Mouse (Mus musculus): ENCODE measurements at regions not wholly inside any gene's neighbourhood (a gene's known extent, or its start where the extent isn't known, plus 50 kb on each side); places are given as distances from the start of the nearest gene placed in this dataset.

DNA sequence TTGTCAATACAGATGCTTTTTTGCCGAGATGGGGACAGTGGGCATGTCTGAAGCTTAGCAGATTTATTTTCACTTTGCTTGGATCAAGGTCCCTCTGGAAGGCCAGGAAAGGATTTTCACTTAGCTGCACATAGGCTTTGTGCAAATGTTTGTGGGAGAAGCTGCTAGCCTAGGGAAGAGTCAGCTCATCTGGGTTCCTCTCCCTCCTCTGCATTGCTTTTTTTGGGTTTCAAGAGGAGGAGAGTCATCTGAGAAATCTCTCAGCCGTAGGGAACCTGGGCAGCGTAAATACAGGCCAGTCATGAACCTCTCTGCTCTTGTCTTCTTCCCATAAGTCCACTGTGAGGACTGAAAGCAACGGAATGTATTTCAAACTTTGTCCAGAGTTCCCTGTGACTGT lies 68.0 kb upstream of the Foxo1 start:
- Histone ChIP-seq H3K9me3 (replicated peaks; ENCODE audit: control insufficient read depth, low read length) (peaks cover under 1% of the 10 kb centered on the region; the same call in 1 of the 2 replicates), H3K4me2 (ENCODE audit: low read depth, low read length) (no peak overlapping the region), H3K27ac (ENCODE audit: low read length) (no peak overlapping the region), H3K27me3 (ENCODE audit: control insufficient read depth, insufficient read depth, low read length) (no peaks in the 10 kb centered on the region), H3K4me1 (ENCODE audit: control insufficient read depth, insufficient read depth, low read length) (peaks cover 20% of the 10 kb centered on the region), H3K36me3 (ENCODE audit: control insufficient read depth, insufficient read depth) (no peaks in the 10 kb centered on the region), H3K4me3 (ENCODE audit: low read length) (no peak overlapping the region), H3K9ac (ENCODE audit: low read length) (no peak overlapping the region)
- 57% methylated on average over 4 of the region's 4 CpGs for WGBS
- no peak for ATAC-seq (replicated peaks; ENCODE audit: extremely low read depth, insufficient read depth, low FRiP score)

- no peaks in the 10 kb centered on the region for H3K36me3 ChIP-seq (ENCODE audit: control insufficient read depth, insufficient read depth)
- no peak overlapping the region for H3K27ac ChIP-seq (ENCODE audit: low read length)
- peak overlapping the region; percentile 54 for H3K4me2 ChIP-seq (ENCODE audit: low read depth, low read length)
- WGBS = 15% methylated on average over 24 of the region's 24 CpGs
- H3K9ac ChIP-seq (ENCODE audit: low read length) = peak overlapping the region; percentile 3; the same call in 1 of the 2 replicates
- peaks cover 3% of the 10 kb centered on the region; the same call in 1 of the 2 replicates for H3K4me1 ChIP-seq (ENCODE audit: control insufficient read depth, insufficient read depth, low read length)
- no peaks in the 10 kb centered on the region for H3K9me3 ChIP-seq (replicated peaks; ENCODE audit: control insufficient read depth, low read length)
- ATAC-seq (replicated peaks; ENCODE audit: extremely low read depth, insufficient read depth, low FRiP score) = no peak
- H3K4me3 ChIP-seq (ENCODE audit: low read length) = peak overlapping the region; percentile 18
- no peaks in the 10 kb centered on the region for H3K27me3 ChIP-seq (ENCODE audit: control insufficient read depth, insufficient read depth, low read length)
These were observed 57.4 kb upstream of the Foxo1 start for GRCm38 (mm10) chr3:52210556-52211302.

DNA sequence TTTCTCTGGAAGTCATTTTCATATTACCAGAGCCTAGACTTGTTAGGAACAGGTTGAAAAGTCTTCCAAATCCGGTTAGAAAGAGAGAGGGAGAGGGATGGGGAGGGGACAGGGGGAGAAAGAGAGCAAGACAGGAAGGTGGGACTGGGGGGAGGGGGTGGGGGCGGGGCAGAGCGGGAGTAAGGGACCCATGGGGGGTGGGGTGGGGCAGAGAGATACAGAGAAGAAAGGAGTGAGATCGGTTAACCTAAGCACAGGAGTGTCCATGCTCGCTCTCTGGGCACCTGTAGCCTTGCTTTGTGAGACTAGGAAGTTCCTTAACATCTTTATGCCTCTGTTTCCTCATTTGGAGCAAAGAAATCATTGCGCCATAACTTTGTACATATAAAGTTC lies 56.8 kb upstream of the Foxo1 start:
- Histone ChIP-seq H3K4me2 (ENCODE audit: low read depth, low read length) (peak overlapping the region; percentile 54), H3K4me1 (ENCODE audit: control insufficient read depth, insufficient read depth, low read length) (peaks cover 3% of the 10 kb centered on the region; the same call in 1 of the 2 replicates), H3K9ac (ENCODE audit: low read length) (peak overlapping the region; percentile 3; the same call in 1 of the 2 replicates), H3K36me3 (ENCODE audit: control insufficient read depth, insufficient read depth) (no peaks in the 10 kb centered on the region), H3K4me3 (ENCODE audit: low read length) (peak overlapping the region; percentile 18), H3K27me3 (ENCODE audit: control insufficient read depth, insufficient read depth, low read length) (no peaks in the 10 kb centered on the region), H3K9me3 (replicated peaks; ENCODE audit: control insufficient read depth, low read length) (no peaks in the 10 kb centered on the region), H3K27ac (ENCODE audit: low read length) (no peak overlapping the region)
- no peak for ATAC-seq (replicated peaks; ENCODE audit: extremely low read depth, insufficient read depth, low FRiP score)
- 26% methylated on average over 6 of the region's 6 CpGs for WGBS

GRCm38 (mm10) chr3:52214114-52214513 lies 54.0 kb upstream of the Foxo1 start:
- 94% methylated on average over 7 of the region's 7 CpGs for WGBS
- H3K4me3 ChIP-seq (ENCODE audit: low read length) = no peak overlapping the region
- no peak overlapping the region for H3K9ac ChIP-seq (ENCODE audit: low read length)
- no peak for ATAC-seq (replicated peaks; ENCODE audit: extremely low read depth, insufficient read depth, low FRiP score)
- H3K9me3 ChIP-seq (replicated peaks; ENCODE audit: control insufficient read depth, low read length) = no peaks in the 10 kb centered on the region
- no peaks in the 10 kb centered on the region for H3K27me3 ChIP-seq (ENCODE audit: control insufficient read depth, insufficient read depth, low read length)
- peaks cover 12% of the 10 kb centered on the region for H3K4me1 ChIP-seq (ENCODE audit: control insufficient read depth, insufficient read depth, low read length)
- no peaks in the 10 kb centered on the region for H3K36me3 ChIP-seq (ENCODE audit: control insufficient read depth, insufficient read depth)
- H3K4me2 ChIP-seq (ENCODE audit: low read depth, low read length) = no peak overlapping the region
- no peak overlapping the region for H3K27ac ChIP-seq (ENCODE audit: low read length)

GRCm38 (mm10) chr3:52215083-52215482 lies 53.1 kb upstream of the Foxo1 start:
- H3K4me2 ChIP-seq (ENCODE audit: low read depth, low read length) = no peak overlapping the region
- 94% methylated on average over 9 of the region's 9 CpGs for WGBS
- no peak for ATAC-seq (replicated peaks; ENCODE audit: extremely low read depth, insufficient read depth, low FRiP score)

More at GRCm38 (mm10) chr3:52215083-52215482, 53.1 kb upstream of the Foxo1 start:
- H3K27me3 ChIP-seq (ENCODE audit: control insufficient read depth, insufficient read depth, low read length) = no peaks in the 10 kb centered on the region
- H3K9ac ChIP-seq (ENCODE audit: low read length) = no peak overlapping the region
- no peak overlapping the region for H3K27ac ChIP-seq (ENCODE audit: low read length)
- H3K9me3 ChIP-seq (replicated peaks; ENCODE audit: control insufficient read depth, low read length) = no peaks in the 10 kb centered on the region
- H3K4me1 ChIP-seq (ENCODE audit: control insufficient read depth, insufficient read depth, low read length) = peaks cover 16% of the 10 kb centered on the region
- no peaks in the 10 kb centered on the region for H3K36me3 ChIP-seq (ENCODE audit: control insufficient read depth, insufficient read depth)
- H3K4me3 ChIP-seq (ENCODE audit: low read length) = no peak overlapping the region

Data from heart, embryonic 16.5 days (tissue).